Mouse (Mus musculus): ENCODE measurements around the gene Evc. TPM values are rescaled to one million over a fixed set of nuclear protein-coding genes. Genes with fewer than 3 reads are reported as not detected.

Evc gene
- polyA plus RNA-seq, 1 experiment from 2014 or later = 21.5 TPM

- peak; percentile 67 for DNase-seq (ENCODE audit: low spot score)
- Histone ChIP-seq H3K9me3 (ENCODE audit: control insufficient read depth, low read length) (no peaks in the 10 kb centered on the region), H3K27me3 (ENCODE audit: control insufficient read depth, insufficient read depth, low read length) (no peaks in the 10 kb centered on the region), H3K4me2 (ENCODE audit: low read depth, severe bottlenecking) (no peak overlapping the region), H3K4me3 (ENCODE audit: low read depth, low read length) (no peak overlapping the region), H3K4me1 (ENCODE audit: control insufficient read depth, insufficient read depth, low read length) (no peaks in the 10 kb centered on the region), H3K9ac (ENCODE audit: low read length) (no peak overlapping the region), H3K27ac (replicated peaks; ENCODE audit: low read depth, low read length) (no peak overlapping the region), H3K36me3 (ENCODE audit: control insufficient read depth, insufficient read depth, low read length) (peaks cover 4% of the 10 kb centered on the region; the same call in 1 of the 2 replicates)
- ATAC-seq (ENCODE audit: insufficient number of reproducible peaks, low FRiP score, low TSS enrichment, low read depth) = no peak
- 85% methylated on average over 4 of the region's 4 CpGs for WGBS
Observed at GRCm38 (mm10) chr5:37354385-37354784, 17.7 kb upstream of the Evc start.

- no peaks in the 10 kb centered on the region for H3K4me1 ChIP-seq (ENCODE audit: control insufficient read depth, insufficient read depth, low read length)
- 86% methylated on average over 2 of the region's 2 CpGs for WGBS
- no peak overlapping the region for H3K4me2 ChIP-seq (ENCODE audit: low read depth, severe bottlenecking)
- H3K4me3 ChIP-seq (ENCODE audit: low read depth, low read length) = no peak overlapping the region
- H3K9me3 ChIP-seq (ENCODE audit: control insufficient read depth, low read length) = no peaks in the 10 kb centered on the region
- H3K27ac ChIP-seq (replicated peaks; ENCODE audit: low read depth, low read length) = no peak overlapping the region
- H3K27me3 ChIP-seq (ENCODE audit: control insufficient read depth, insufficient read depth, low read length) = no peaks in the 10 kb centered on the region
- H3K36me3 ChIP-seq (ENCODE audit: control insufficient read depth, insufficient read depth, low read length) = peaks cover 6% of the 10 kb centered on the region; the same call in 1 of the 2 replicates
- no peak for ATAC-seq (ENCODE audit: insufficient number of reproducible peaks, low FRiP score, low TSS enrichment, low read depth)
- no peak overlapping the region for H3K9ac ChIP-seq (ENCODE audit: low read length)
- DNase-seq (ENCODE audit: low spot score) = no peak
Observed at GRCm38 (mm10) chr5:37351791-37352190, 15.1 kb upstream of the Evc start.

- no peak overlapping the region for H3K9ac ChIP-seq (ENCODE audit: low read length)
- DNase-seq (ENCODE audit: low spot score) (no peak), ATAC-seq (ENCODE audit: insufficient number of reproducible peaks, low FRiP score, low TSS enrichment, low read depth) (no peak)
- WGBS = 95% methylated on average over 2 of the region's 2 CpGs
- H3K36me3 ChIP-seq (ENCODE audit: control insufficient read depth, insufficient read depth, low read length) = peaks cover under 1% of the 10 kb centered on the region; the same call in 1 of the 2 replicates
- H3K9me3 ChIP-seq (ENCODE audit: control insufficient read depth, low read length) = no peaks in the 10 kb centered on the region
- peaks cover 4% of the 10 kb centered on the region; the same call in 1 of the 2 replicates for H3K4me1 ChIP-seq (ENCODE audit: control insufficient read depth, insufficient read depth, low read length)
- H3K27ac ChIP-seq (replicated peaks; ENCODE audit: low read depth, low read length) = no peak overlapping the region
- no peak overlapping the region for H3K4me3 ChIP-seq (ENCODE audit: low read depth, low read length)
- no peak overlapping the region for H3K4me2 ChIP-seq (ENCODE audit: low read depth, severe bottlenecking)
- H3K27me3 ChIP-seq (ENCODE audit: control insufficient read depth, insufficient read depth, low read length) = no peaks in the 10 kb centered on the region
Observed at GRCm38 (mm10) chr5:37343962-37344361, 7.3 kb upstream of the Evc start.

- Histone ChIP-seq H3K4me1 (ENCODE audit: control insufficient read depth, insufficient read depth, low read length) (peaks cover 18% of the 10 kb centered on the region), H3K9ac (ENCODE audit: low read length) (peak within 1 kb of the TSS; percentile 68), H3K9me3 (ENCODE audit: control insufficient read depth, low read length) (no peaks in the 10 kb centered on the region), H3K27ac (replicated peaks; ENCODE audit: low read depth, low read length) (peak within 1 kb of the TSS; percentile 63; the same call in 1 of the 2 replicates), H3K4me2 (ENCODE audit: low read depth, severe bottlenecking) (peak within 1 kb of the TSS; percentile 79), H3K36me3 (ENCODE audit: control insufficient read depth, insufficient read depth, low read length) (no peaks in the 10 kb centered on the region), H3K4me3 (ENCODE audit: low read depth, low read length) (peak within 1 kb of the TSS; percentile 66), H3K27me3 (ENCODE audit: control insufficient read depth, insufficient read depth, low read length) (no peaks in the 10 kb centered on the region)
- DNase-seq (ENCODE audit: low spot score) (peak; percentile 90), ATAC-seq (ENCODE audit: insufficient number of reproducible peaks, low FRiP score, low TSS enrichment, low read depth) (peak; percentile 83)
- WGBS = under 1% methylated on average over 27 of the region's 27 CpGs
Observed at GRCm38 (mm10) chr5:37338288-37338687, 1.6 kb upstream of the Evc start, which contains the start of gene Evc2. Evc2 (plus strand) TSS chr5:37338499.

GRCm38 (mm10) chr5:37337696-37338095 lies 1.0 kb upstream of the Evc start:
- H3K4me2 ChIP-seq (ENCODE audit: low read depth, severe bottlenecking) = peak overlapping the region; percentile 79
- peaks cover 18% of the 10 kb centered on the region for H3K4me1 ChIP-seq (ENCODE audit: control insufficient read depth, insufficient read depth, low read length)
- H3K9ac ChIP-seq (ENCODE audit: low read length) = peak overlapping the region; percentile 68
- ATAC-seq (ENCODE audit: insufficient number of reproducible peaks, low FRiP score, low TSS enrichment, low read depth) = no peak
- no peaks in the 10 kb centered on the region for H3K9me3 ChIP-seq (ENCODE audit: control insufficient read depth, low read length)
- no peak for DNase-seq (ENCODE audit: low spot score)
- no peaks in the 10 kb centered on the region for H3K27me3 ChIP-seq (ENCODE audit: control insufficient read depth, insufficient read depth, low read length)
- H3K36me3 ChIP-seq (ENCODE audit: control insufficient read depth, insufficient read depth, low read length) = no peaks in the 10 kb centered on the region
- 71% methylated on average over 3 of the region's 3 CpGs for WGBS
- H3K4me3 ChIP-seq (ENCODE audit: low read depth, low read length) = no peak overlapping the region
- H3K27ac ChIP-seq (replicated peaks; ENCODE audit: low read depth, low read length) = peak overlapping the region; percentile 63; the same call in 1 of the 2 replicates

GRCm38 (mm10) chr5:37335061-37335460 lies 1.6 kb downstream of the Evc start:
- WGBS = 47% methylated on average over 3 of the region's 3 CpGs
- Histone ChIP-seq H3K27me3 (ENCODE audit: control insufficient read depth, insufficient read depth, low read length) (no peaks in the 10 kb centered on the region), H3K4me2 (ENCODE audit: low read depth, severe bottlenecking) (no peak overlapping the region), H3K36me3 (ENCODE audit: control insufficient read depth, insufficient read depth, low read length) (no peaks in the 10 kb centered on the region), H3K9me3 (ENCODE audit: control insufficient read depth, low read length) (no peaks in the 10 kb centered on the region), H3K27ac (replicated peaks; ENCODE audit: low read depth, low read length) (no peak overlapping the region), H3K9ac (ENCODE audit: low read length) (no peak overlapping the region), H3K4me1 (ENCODE audit: control insufficient read depth, insufficient read depth, low read length) (peaks cover 18% of the 10 kb centered on the region), H3K4me3 (ENCODE audit: low read depth, low read length) (no peak overlapping the region)
- no peak for DNase-seq (ENCODE audit: low spot score)
- no peak for ATAC-seq (ENCODE audit: insufficient number of reproducible peaks, low FRiP score, low TSS enrichment, low read depth)

GRCm38 (mm10) chr5:37332066-37332465 lies 4.6 kb downstream of the Evc start:
- Histone ChIP-seq H3K27ac (replicated peaks; ENCODE audit: low read depth, low read length) (no peak overlapping the region), H3K4me3 (ENCODE audit: low read depth, low read length) (no peak overlapping the region), H3K4me2 (ENCODE audit: low read depth, severe bottlenecking) (no peak overlapping the region), H3K36me3 (ENCODE audit: control insufficient read depth, insufficient read depth, low read length) (peaks cover 3% of the 10 kb centered on the region; the same call in 1 of the 2 replicates), H3K27me3 (ENCODE audit: control insufficient read depth, insufficient read depth, low read length) (no peaks in the 10 kb centered on the region), H3K9me3 (ENCODE audit: control insufficient read depth, low read length) (no peaks in the 10 kb centered on the region), H3K9ac (ENCODE audit: low read length) (no peak overlapping the region), H3K4me1 (ENCODE audit: control insufficient read depth, insufficient read depth, low read length) (peaks cover 1% of the 10 kb centered on the region)
- ATAC-seq (ENCODE audit: insufficient number of reproducible peaks, low FRiP score, low TSS enrichment, low read depth) (no peak), DNase-seq (ENCODE audit: low spot score) (no peak)
- 76% methylated on average over 4 of the region's 4 CpGs for WGBS

GRCm38 (mm10) chr5:37331133-37331505 lies 5.6 kb downstream of the Evc start:
- Histone ChIP-seq H3K9me3 (ENCODE audit: control insufficient read depth, low read length) (no peaks in the 10 kb centered on the region), H3K9ac (ENCODE audit: low read length) (no peak overlapping the region), H3K27me3 (ENCODE audit: control insufficient read depth, insufficient read depth, low read length) (no peaks in the 10 kb centered on the region), H3K4me3 (ENCODE audit: low read depth, low read length) (no peak overlapping the region), H3K36me3 (ENCODE audit: control insufficient read depth, insufficient read depth, low read length) (peaks cover 4% of the 10 kb centered on the region; the same call in 1 of the 2 replicates), H3K27ac (replicated peaks; ENCODE audit: low read depth, low read length) (no peak overlapping the region), H3K4me2 (ENCODE audit: low read depth, severe bottlenecking) (no peak overlapping the region), H3K4me1 (ENCODE audit: control insufficient read depth, insufficient read depth, low read length) (no peaks in the 10 kb centered on the region)
- ATAC-seq (ENCODE audit: insufficient number of reproducible peaks, low FRiP score, low TSS enrichment, low read depth) (no peak), DNase-seq (ENCODE audit: low spot score) (no peak)
- 95% methylated on average over 2 of the region's 2 CpGs for WGBS

Data from limb, embryonic 11.5 days (tissue).